Mouse (Mus musculus): Measurements from ENCODE around the gene Rhox2g.
"Not testable (repeated sequence)": the region's sequence is repeated elsewhere in the genome, so short reads cannot be mapped to it uniquely, and the experiment has no call there.

The Rhox2g gene

DNA sequence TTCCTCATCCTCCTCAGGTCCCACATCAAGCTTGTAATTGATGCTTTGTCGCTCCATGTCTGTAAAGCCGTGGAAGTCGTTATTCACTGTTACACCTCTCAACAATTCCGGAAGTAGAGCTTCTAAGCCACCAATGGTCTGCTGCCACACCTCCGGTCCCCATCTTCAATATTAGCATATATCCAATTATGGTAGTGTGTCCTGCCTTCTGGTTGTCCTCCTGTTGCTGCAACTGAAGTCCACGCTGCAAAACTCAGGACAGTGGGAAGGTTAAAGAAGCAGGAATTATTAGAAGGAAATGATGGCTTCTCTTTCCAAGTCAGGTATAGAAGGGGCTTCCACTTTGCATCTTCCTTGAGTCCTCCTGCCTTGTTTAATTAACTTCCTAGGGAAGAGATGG is at the start of gene Rhox2g:
Gene Rhox2g, minus strand, starts transcription at position 101 of the 400 bp plus-strand sequence.
- DNase-seq, result not testable (repeated sequence)

DNA sequence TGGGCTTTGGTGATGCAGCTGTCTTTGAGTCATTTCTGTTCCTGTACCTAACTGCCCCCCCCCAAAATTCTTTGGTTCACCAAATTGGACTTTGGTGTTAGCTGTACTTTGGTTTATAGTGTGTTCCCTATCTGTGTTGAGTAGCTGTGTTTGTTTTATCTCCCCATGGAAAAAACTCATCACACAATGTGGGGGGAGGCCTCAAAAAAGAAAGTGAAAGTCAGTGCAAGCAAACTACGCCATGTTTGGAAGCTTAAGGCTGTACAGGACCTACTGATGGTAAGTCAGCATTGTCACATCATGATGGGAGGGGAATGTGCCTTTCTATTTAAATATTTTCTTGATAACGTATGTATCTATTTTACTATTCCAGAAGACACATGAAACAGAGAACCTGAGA is 49.0 kb upstream of the Rhox2g start:
- no peak for DNase-seq

DNA sequence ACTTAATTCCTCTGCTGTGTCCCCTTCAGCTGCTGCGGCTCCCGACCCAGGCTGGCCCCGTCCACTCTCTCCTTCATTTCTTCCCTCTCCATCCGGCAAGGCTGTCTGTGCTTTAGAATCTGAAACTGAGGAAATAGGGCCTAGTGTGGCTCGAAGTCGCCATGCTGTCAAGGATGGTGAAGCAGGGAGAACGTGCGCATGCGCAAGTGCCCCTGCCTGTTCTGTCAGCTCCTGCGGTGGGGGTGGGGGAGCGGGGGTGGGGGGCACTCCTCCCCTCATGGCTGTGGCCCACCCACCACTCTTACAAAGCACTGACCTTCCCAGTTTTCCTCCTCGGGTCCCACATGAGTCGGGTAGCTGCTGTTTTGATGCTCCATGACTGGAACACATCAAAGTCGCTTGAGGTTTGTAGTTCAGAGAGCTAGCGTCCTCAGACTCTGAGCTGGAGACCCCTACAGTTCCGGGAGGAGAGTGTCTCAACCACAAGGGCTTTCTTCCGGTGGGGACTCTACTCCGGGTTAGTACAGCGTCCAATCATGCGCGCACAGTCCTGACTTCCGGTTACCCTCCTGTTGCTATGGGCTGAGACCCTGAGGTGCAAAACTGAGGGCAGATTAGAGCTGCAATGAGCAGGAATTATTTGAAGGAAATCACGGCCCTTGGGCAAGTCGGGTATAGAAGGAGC is 39.9 kb upstream of the Rhox2g start:
- no peak for DNase-seq

DNA sequence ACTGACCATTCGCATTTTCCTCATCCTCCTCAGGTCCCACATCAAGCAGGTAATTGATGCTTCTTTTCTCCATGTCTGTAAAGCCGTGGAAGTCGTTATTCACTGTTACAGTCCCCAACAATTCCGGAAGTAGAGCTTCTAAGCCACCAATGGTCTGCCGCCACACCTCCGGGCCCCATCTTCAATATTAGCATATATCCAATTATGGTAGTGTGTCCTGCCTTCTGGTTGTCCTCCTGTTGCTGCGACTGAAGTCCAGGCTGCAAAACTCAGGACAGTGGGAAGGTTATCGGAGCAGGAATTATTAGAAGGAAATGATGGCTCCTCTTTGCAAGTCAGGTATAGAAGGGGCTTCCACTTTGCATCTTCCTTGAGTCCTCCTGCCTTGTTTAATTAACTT is 29.9 kb upstream of the Rhox2g start, which contains the start of gene Rhox2h:
Gene Rhox2h, minus strand, starts transcription at position 101 of the 400 bp plus-strand sequence.
- not testable (repeated sequence) for DNase-seq

DNA sequence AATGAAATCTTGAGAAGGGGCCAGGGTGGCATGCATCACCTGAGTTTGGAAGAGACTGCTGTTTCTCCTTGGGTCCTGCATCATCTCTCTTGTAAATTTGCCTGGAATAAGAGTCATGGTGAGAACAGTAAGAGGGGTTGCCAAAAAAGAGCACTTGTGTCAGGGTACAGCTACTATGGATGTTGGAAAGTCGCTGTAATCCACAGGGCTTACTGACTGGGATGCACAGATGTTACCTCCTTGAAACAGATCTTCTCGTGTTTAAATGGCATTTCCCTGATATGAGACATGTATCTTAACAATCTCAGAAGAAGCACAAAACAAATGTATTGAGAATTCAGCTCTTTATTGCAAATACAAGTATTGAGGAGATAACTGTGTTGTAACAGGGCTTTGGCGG is 25.4 kb upstream of the Rhox2g start, which contains the start of gene Rhox3h:
Gene Rhox3h, minus strand, starts transcription at position 101 of the 400 bp plus-strand sequence.
- DNase-seq, result not testable (repeated sequence)

DNA sequence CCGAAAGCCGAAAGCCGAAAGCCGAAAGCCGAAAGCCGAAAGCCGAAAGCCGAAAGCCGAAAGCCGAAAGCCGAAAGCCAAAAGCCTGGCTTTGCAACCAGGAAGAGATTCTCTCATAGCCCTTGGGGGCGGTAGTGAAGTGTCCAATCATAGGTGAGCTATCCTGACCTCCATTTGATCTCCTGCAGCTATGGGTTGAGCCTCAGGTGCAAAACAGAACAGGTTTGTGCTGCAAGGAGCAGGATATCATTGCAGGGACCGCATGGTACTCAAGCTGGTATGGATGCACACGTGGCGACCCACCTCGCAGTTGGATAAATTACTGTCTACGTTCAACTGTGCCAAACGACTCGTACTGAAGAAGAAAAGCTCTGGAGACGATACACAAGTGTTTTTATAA is 8.0 kb upstream of the Rhox2g start, which contains the start of gene Rhox4g:
Gene Rhox4g, minus strand, starts transcription at position 101 of the 400 bp plus-strand sequence.
- DNase-seq, result not testable (repeated sequence)

DNA sequence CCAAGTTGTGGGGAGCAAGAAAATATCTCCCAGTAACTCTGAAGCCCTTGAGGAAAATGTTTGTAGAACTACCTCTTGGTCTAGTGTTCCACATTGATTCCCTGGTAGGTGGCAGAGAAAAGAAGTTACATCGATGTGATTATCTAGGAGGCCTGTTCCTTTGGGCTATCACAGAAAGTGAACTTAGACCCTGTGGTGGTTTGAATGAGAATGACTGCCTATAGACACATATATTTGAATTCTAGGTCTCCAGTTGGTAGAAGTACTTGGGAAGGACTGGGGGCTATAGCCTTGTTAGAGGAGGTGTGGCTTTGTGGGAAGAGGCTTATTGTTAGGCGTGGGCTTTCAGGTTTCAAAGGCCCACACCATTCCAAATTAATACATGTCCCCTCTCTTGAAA is 14.8 kb downstream of the Rhox2g start, which contains the start of gene Rhox3g:
Gene Rhox3g, minus strand, starts transcription at position 101 of the 400 bp plus-strand sequence.
- not testable (repeated sequence) for DNase-seq

DNA sequence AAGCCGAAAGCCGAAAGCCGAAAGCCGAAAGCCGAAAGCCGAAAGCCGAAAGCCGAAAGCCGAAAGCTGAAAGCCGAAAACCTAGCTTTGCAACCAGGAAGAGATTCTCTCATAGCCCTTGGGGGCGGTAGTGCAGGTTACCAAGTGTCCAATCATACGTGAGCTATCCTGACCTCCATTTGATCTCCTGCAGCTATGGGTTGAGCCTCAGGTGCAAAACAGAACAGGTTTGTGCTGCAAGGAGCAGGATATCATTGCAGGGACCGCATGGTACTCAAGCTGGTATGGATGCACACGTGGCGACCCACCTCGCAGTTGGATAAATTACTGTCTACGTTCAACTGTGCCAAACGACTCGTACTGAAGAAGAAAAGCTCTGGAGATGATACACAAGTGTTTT is 35.7 kb downstream of the Rhox2g start, which contains the start of gene Rhox4f:
Gene Rhox4f, minus strand, starts transcription at position 101 of the 400 bp plus-strand sequence.
- not testable (repeated sequence) for DNase-seq

Measured in kidney, postnatal 10 days (tissue).